Mouse (Mus musculus): ENCODE data around the gene Ppp3cb. TPM values are rescaled to one million over a fixed set of nuclear protein-coding genes. Genes with fewer than 3 reads are reported as not detected.
"Not testable (repeated sequence)": the region's sequence is repeated elsewhere in the genome, so short reads cannot be mapped to it uniquely, and the experiment has no call there.

Gene Ppp3cb
- total RNA-seq (2021) = 10 to 100 TPM; 71.7 to 79.0 TPM

- peak; percentile 84 for DNase-seq
Observed at GRCm38 (mm10) chr14:20546415-20546814, at the start of gene Ppp3cb. TSS of gene Ppp3cb (minus strand) at chr14:20546573.

DNA sequence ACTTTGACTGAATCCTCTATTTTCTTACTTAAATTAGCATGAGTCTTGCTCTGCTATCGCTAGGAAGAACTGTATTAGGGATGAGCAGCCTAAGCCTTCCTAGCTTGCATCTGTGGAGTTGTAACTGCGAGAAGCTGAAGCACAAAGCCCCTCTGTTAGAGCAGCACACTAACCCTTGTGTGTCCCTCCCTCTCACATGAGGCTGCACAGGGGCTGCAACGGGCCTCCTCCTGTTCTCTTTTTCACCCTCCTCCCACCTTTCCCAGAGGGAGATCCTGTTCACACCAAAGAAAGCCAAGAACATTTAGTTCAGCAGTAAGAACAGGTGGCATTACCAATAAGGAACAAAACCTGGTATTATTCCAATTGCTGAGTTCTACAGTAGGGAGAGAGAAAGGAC, 49.4 kb upstream of the Ppp3cb start:
- DNase-seq = no peak

DNA sequence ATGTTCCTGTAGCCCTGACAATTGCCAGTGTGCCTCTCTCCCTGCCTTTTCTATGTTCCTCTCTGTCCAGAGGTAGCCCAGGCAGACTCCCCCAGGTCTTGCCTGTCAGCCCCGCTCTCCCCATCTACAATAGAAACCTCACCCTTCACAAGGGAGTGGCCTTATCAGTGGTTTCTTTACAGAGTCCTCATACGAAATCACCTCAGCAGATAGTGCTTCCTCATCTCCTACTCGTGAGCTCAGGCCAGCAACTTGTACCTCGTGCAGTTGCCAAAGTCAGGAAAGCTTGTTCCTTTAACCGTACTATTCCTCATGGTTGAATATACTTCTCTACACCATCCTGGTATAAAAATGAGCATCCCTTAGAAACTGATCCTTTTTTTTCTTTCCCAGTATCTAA, 41.1 kb upstream of the Ppp3cb start:
- DNase-seq = no peak

- no peak for DNase-seq
Observed at GRCm38 (mm10) chr14:20578822-20579407, 32.5 kb upstream of the Ppp3cb start.

DNA sequence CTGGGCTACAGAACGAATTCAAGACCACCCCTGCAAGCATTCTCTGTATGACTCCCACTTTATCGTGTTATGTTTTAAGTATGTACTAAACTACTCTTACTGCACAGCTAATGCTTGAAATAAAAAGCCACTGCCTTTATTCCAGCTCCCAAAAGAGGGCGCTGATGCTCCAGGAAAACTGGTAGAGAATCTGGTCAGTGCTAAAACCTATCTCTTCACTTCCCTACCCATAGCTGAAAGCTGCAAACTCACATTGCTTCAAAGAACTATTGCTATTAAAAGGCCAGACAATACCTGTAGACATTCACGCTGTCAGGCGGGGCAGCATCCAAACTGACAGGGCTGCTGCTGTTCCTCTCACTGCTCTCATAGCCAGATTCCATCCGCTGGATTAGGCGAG, 29.8 kb upstream of the Ppp3cb start:
- peak; percentile 88 for DNase-seq

- not testable (repeated sequence) for DNase-seq
Observed at GRCm38 (mm10) chr14:20573196-20573595, 26.8 kb upstream of the Ppp3cb start.

- DNase-seq = no peak
Observed at GRCm38 (mm10) chr14:20565256-20566021, 19.1 kb upstream of the Ppp3cb start.

- DNase-seq = peak; percentile 12
Observed at GRCm38 (mm10) chr14:20564692-20565091, 18.3 kb upstream of the Ppp3cb start.

- no peak for DNase-seq
Observed at GRCm38 (mm10) chr14:20561897-20562296, 15.5 kb upstream of the Ppp3cb start.

- no peak for DNase-seq
Observed at GRCm38 (mm10) chr14:20550136-20550535, 3.8 kb upstream of the Ppp3cb start.

DNA sequence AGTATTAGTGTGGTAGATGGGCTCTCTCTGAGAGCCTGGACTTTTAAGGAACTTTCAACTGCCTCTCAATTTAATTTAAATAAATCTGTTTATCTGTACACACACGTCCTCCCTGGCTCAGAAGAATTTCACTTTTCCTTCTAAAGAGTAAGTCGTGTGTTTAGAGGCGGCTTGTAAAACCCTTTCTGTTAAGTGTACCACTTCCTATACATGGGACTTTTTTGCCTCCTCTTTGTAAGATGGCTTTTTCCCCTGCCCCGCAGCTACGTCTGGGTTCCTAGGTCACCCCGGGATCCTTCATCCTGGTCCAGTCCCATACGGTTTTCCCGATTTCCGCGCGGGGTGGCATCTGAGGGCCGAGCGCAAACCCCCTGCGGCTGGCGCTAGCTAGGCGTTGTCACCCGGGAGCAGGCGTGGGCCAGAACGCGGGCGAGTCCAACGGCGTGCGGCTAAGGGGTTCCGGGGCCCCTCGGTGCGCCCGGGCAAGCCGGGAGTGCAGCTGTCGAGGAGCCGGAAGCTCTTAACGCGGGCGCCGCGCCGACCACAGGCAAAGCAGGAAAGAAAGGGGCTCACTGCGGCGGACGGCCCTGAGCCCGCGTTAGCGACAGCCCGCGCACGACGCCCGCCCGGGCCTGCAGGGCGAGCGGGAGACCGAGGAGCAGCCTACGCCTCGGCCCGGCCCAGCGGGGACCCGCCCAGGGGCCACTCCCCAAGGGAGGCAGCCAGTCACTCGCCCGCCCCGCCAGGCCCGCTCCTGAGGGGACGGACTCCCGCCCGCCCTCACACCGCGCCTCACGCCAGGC, 643 bp downstream of the Ppp3cb start:
- peak; percentile 93 for DNase-seq

GRCm38 (mm10) chr14:20544467-20545411, 1.6 kb downstream of the Ppp3cb start:
- no peak for DNase-seq

GRCm38 (mm10) chr14:20529643-20530042, 16.7 kb downstream of the Ppp3cb start:
- no peak for DNase-seq

- no peak for DNase-seq
Observed at GRCm38 (mm10) chr14:20520179-20520578, 26.2 kb downstream of the Ppp3cb start.

GRCm38 (mm10) chr14:20508424-20508823, 37.9 kb downstream of the Ppp3cb start:
- DNase-seq = no peak

- DNase-seq = no peak
Observed at GRCm38 (mm10) chr14:20502966-20503365, 43.4 kb downstream of the Ppp3cb start.

DNA sequence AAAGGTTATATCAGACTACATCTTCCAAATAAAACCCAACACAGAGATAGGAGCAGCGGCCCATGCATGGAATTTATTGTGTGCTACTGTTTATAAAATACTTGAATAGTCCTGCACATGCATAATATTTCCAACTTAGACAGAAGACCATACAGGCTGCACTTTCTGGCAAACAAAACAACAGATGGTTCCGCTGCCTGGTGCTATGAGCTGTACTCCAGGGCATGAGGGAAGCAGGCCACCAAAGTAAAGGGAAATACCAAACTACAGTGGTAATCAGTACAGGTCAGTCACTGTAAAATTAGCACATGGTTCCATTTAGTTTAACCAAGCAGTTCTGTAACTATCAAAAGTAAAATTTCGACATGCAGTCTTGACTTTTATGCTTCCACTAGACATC, 46.4 kb downstream of the Ppp3cb start:
- DNase-seq = no peak

- no peak for DNase-seq
Observed at GRCm38 (mm10) chr14:20496603-20497002, 49.8 kb downstream of the Ppp3cb start, which contains the start of gene Mss51. TSS of gene Mss51 (minus strand) at chr14:20496901.

- no peak for DNase-seq
Observed at GRCm38 (mm10) chr14:20486031-20486430, 60.3 kb downstream of the Ppp3cb start.

- DNase-seq = no peak
Observed at GRCm38 (mm10) chr14:20482051-20482751, 64.2 kb downstream of the Ppp3cb start.

DNA sequence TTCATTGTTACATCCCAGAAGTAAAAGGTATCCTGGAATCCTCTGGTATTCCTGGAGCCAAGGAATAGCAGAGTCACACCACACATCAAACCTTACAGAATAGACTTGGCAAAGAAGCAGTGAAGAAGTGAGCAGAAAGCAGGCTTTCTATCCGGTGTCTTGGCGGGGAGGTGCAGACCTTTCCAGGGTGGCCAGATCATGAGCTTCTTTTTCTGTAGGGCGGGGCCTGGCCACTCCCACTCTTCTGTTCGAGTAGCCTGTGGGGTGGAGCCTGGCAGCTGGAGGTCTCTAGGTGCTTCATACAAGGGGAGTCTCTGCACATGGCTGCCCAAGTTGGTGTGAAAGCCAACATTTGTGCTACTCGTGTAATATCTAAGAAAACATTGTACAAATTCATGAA, 65.2 kb downstream of the Ppp3cb start:
- peak; percentile 16 for DNase-seq
